ENCODE assay signal across 7 mouse cellular contexts in the genomic region with DNA sequence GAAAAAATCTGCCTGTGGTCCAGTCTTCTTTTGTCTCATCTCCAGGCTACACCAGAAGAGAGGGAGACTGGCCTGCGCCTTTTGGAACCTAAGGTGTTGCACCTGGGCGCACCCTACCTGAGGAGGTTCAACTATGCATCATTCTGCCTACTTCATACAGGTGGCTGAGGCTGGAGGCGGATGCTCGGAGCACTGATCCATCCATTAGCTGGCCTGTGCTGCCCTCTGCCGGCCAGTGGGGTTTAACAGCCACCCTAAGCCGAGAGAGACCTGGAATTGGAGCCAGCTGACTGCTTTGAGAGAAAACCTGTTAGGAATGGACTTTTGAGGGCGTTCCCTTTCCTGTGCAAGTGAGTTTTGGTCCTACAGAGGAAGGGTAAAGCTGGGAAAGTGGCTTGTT. TPM values are rescaled to one million over a fixed set of nuclear protein-coding genes. Genes with fewer than 3 reads are reported as not detected.
DNase-seq lines count a peak whose midpoint lies in the region; ATAC-seq lines count a peak whose summit lies in the region.

No protein-coding gene starts in this region.

- H3K27me3 ChIP-seq in midbrain, embryonic 15.5 days (replicated peaks), result peaks cover 7% of the 10 kb centered on the region; the same call in 1 of the 2 replicates

- H3K4me1 ChIP-seq in midbrain, embryonic 15.5 days, result peaks cover 8% of the 10 kb centered on the region

- intact Hi-C loops in left cerebral cortex, postnatal 4 days (cut with DNase I), result no loop called here

- peak; percentile 83 for ATAC-seq in midbrain, embryonic 15.5 days (replicated peaks)

- H3K4me3 ChIP-seq in midbrain, embryonic 15.5 days, result no peak overlapping the region

- H3K9me3 ChIP-seq in midbrain, embryonic 15.5 days, result no peaks in the 10 kb centered on the region

- WGBS in midbrain, embryonic 15.5 days, result 6% methylated on average over 7 of the region's 7 CpGs

- H3K4me2 ChIP-seq in midbrain, embryonic 15.5 days, result no peak overlapping the region

- H3K27ac ChIP-seq in midbrain, embryonic 15.5 days, result no peak overlapping the region

- H3K36me3 ChIP-seq in midbrain, embryonic 15.5 days (replicated peaks), result no peaks in the 10 kb centered on the region

- no peak overlapping the region for H3K9ac ChIP-seq in midbrain, embryonic 15.5 days

- DNase-seq in adrenal gland, adult 2 months, result peak; percentile 81
- DNase-seq in embryo, embryonic 11 days, result peak; percentile 84
- peak; percentile 43 for DNase-seq in gastrocnemius, postnatal 25 days
- DNase-seq in kidney, adult 11 months, result peak; percentile 64
- DNase-seq in left cerebral cortex, postnatal 4 days, result peak; percentile 88
- DNase-seq in spleen, adult 18-20 months, result peak; percentile 57 to 84

RNA-seq across cellular contexts. Expression of a gene that starts 5.5 kb away (rescaled TPM):
- 10 to 100 TPM; 26.8 to 28.6 TPM for total RNA-seq in adrenal gland, adult 2 months (2021)
- 44.8 and 60.2 TPM in 2 replicates for polyA plus RNA-seq in adrenal gland, adult 2 months (2012; rRNA removed)
- total RNA-seq in gastrocnemius, postnatal 25 days (2021), result 1 to 10 TPM; 7.5 to 7.7 TPM
- total RNA-seq in left cerebral cortex, postnatal 4 days (2021), result 10 to 100 TPM; 33.9 to 37.2 TPM
- 40.8 and 42.2 TPM in 2 replicates for polyA plus RNA-seq in midbrain, embryonic 15.5 days (2015; fragmentation: Nextera tagmentation; extraction: Ambion mirVana)
